Mouse (Mus musculus): ENCODE data around the gene Tti1. TPM values are rescaled to one million over a fixed set of nuclear protein-coding genes. Genes with fewer than 3 reads are reported as not detected.

Tti1 gene
- total and polyA plus RNA-seq, 3 experiments: 19.3 to 26.5 TPM; not detected in 1

DNA sequence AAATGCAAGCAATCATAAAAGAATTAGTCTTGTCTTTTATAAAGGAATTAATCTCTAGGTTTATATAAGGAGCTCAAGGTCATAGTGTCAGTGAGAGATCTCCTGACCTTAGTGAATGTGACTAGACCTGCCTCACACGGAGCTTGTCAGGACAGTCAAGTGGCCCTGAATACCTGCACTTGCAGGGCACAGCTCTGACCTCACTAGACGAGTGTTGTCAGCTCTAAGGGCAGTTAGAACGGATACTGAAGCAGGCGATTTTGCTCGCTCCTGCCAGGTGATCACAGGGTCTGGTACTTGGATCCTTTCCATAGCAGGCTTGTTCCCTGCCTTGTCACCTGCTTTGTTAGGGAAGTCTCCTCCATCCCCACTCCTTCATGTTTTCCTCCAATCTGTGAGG is 36.8 kb upstream of the Tti1 start:
- Histone ChIP-seq H3K4me1 (ENCODE audit: control insufficient read depth in 1 of 2, insufficient read depth in 2 of 2, low read length in 2 of 2) (peaks cover 0 to 5% of the 10 kb centered on the region in 2 experiments; a peak in 2 of 4 replicates), H3K9me3 (replicated peaks; ENCODE audit: insufficient read depth, low read length) (no peaks in the 10 kb centered on the region), H3K36me3 (ENCODE audit: control insufficient read depth in 1 of 2, insufficient read depth in 2 of 2, low read length in 2 of 2) (peaks cover 10 to 15% of the 10 kb centered on the region in 2 experiments), H3K27ac (ENCODE audit: control insufficient read depth, low read depth, low read length) (no peak overlapping the region), H3K27me3 (ENCODE audit: control insufficient read depth in 1 of 2, insufficient read depth in 2 of 2, low read length in 2 of 2) (no peaks in the 10 kb centered on the region), H3K4me3 (ENCODE audit: control insufficient read depth in 1 of 2, insufficient read depth in 1 of 2, low read depth in 2 of 2, low read length in 2 of 2) (no peak overlapping the region), H3K9ac (ENCODE audit: control insufficient read depth, low read depth, low read length, poor library complexity, severe bottlenecking) (no peak overlapping the region), H3K79me2 (ENCODE audit: control insufficient read depth, insufficient read depth, low read length, poor library complexity) (no peaks in the 10 kb centered on the region)
- no peak for DNase-seq (ENCODE audit: low read depth, low spot score)
- TF ChIP-seq MAX (IDR thresholded peaks at IDR 0.05; ENCODE audit: low read length): no peak
- TF ChIP-seq USF2 (IDR thresholded peaks at IDR 0.05; ENCODE audit: borderline replicate concordance in 1 of 2, insufficient read depth in 1 of 2, low read depth in 1 of 2, low read length in 2 of 2): no peak
- no peak for TF ChIP-seq SMC3 (IDR thresholded peaks at IDR 0.05; ENCODE audit: low read depth, low read length)
- TF ChIP-seq SIN3A (IDR thresholded peaks at IDR 0.05; ENCODE audit: low read length): no peak
- no peak for TF ChIP-seq MAZ (IDR thresholded peaks at IDR 0.05; ENCODE audit: low read depth, low read length)
- no peak for TF ChIP-seq USF1 (IDR thresholded peaks at IDR 0.05; ENCODE audit: low read depth, low read length)
- no peak for TF ChIP-seq POLR2A (IDR thresholded peaks at IDR 0.05; ENCODE audit: control insufficient read depth in 1 of 2, insufficient read depth in 1 of 2, low read depth in 1 of 2, low read length in 2 of 2, poor library complexity in 1 of 2)
- no peak for TF ChIP-seq MXI1 (IDR thresholded peaks at IDR 0.05; ENCODE audit: low read depth, low read length)
- TF ChIP-seq RCOR1 (IDR thresholded peaks at IDR 0.05; ENCODE audit: low read depth, low read length): no peak
- no peak for TF ChIP-seq ELF1 (IDR thresholded peaks at IDR 0.05; ENCODE audit: low read depth, low read length)
- no peak for TF ChIP-seq CTCF (IDR thresholded peaks at IDR 0.05 in 2 of 3, conservative IDR thresholded peaks at IDR 0.05 in 1 of 3; ENCODE audit: control insufficient read depth in 1 of 3, insufficient read depth in 1 of 3, low read depth in 2 of 3, low read length in 3 of 3, poor library complexity in 1 of 3, severe bottlenecking in 1 of 3)
- no peak for TF ChIP-seq TCF12 (IDR thresholded peaks at IDR 0.05; ENCODE audit: low read depth, low read length)
- no peak for TF ChIP-seq NRF1 (IDR thresholded peaks at IDR 0.05; ENCODE audit: insufficient read depth, low read depth, low read length, poor library complexity, severe bottlenecking)
- TF ChIP-seq MYC (IDR thresholded peaks at IDR 0.05; ENCODE audit: low read depth, low read length): no peak
- no peak for TF ChIP-seq BHLHE40 (IDR thresholded peaks at IDR 0.05; ENCODE audit: borderline replicate concordance, low read depth, low read length)
- TF ChIP-seq GATA1 (IDR thresholded peaks at IDR 0.05; ENCODE audit: low read depth, low read length): no peak
- TF ChIP-seq CHD2 (IDR thresholded peaks at IDR 0.05; ENCODE audit: low read length): no peak
- TF ChIP-seq TBP (IDR thresholded peaks at IDR 0.05; ENCODE audit: low read depth, low read length): no peak
- no peak for TF ChIP-seq ETS1 (IDR thresholded peaks at IDR 0.05; ENCODE audit: low read depth, low read length)

DNA sequence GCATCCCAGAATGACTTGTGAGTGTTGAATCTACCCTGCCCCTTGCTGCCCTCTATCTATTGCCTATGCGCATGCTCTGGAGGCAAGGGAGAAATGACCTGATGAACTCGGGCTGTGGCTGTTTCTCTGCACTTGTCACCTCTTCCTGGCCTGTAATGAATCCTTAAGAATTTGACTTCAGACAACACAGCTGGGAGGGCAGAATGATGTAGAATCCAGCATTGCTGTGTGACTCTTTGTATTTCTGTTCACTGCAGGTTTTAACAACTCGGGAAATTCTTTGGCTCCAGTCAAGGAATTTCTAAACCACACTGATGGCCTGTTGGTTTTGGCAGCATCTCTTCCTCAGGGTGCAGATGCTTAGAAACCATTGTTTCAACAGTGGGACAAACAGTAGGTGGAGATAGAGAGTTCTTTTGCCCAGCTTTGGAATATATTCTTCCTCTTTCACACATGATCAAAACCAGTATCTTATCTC is 36.4 kb upstream of the Tti1 start:
- peak; percentile 62 for DNase-seq (ENCODE audit: low read depth, low spot score)
- Histone ChIP-seq H3K36me3 (ENCODE audit: control insufficient read depth in 1 of 2, insufficient read depth in 2 of 2, low read length in 2 of 2) (peaks cover 10 to 14% of the 10 kb centered on the region in 2 experiments), H3K4me3 (ENCODE audit: control insufficient read depth in 1 of 2, insufficient read depth in 1 of 2, low read depth in 2 of 2, low read length in 2 of 2) (no peak overlapping the region), H3K27ac (ENCODE audit: control insufficient read depth, low read depth, low read length) (no peak overlapping the region), H3K4me1 (ENCODE audit: control insufficient read depth in 1 of 2, insufficient read depth in 2 of 2, low read length in 2 of 2) (peaks cover 0 to 6% of the 10 kb centered on the region in 2 experiments; a peak in 2 of 4 replicates), H3K27me3 (ENCODE audit: control insufficient read depth in 1 of 2, insufficient read depth in 2 of 2, low read length in 2 of 2) (no peaks in the 10 kb centered on the region), H3K9me3 (replicated peaks; ENCODE audit: insufficient read depth, low read length) (no peaks in the 10 kb centered on the region), H3K9ac (ENCODE audit: control insufficient read depth, low read depth, low read length, poor library complexity, severe bottlenecking) (no peak overlapping the region), H3K79me2 (ENCODE audit: control insufficient read depth, insufficient read depth, low read length, poor library complexity) (no peaks in the 10 kb centered on the region)
- TF ChIP-seq ZKSCAN1 (IDR thresholded peaks at IDR 0.05; ENCODE audit: low read depth, low read length) (no peak), CHD1 (IDR thresholded peaks at IDR 0.05; ENCODE audit: low read depth, low read length) (no peak), MAFK (IDR thresholded peaks at IDR 0.05; ENCODE audit: borderline replicate concordance, low read depth, low read length) (no peak), MYB (IDR thresholded peaks at IDR 0.05; ENCODE audit: low read depth, low read length) (no peak), NELFE (IDR thresholded peaks at IDR 0.05; ENCODE audit: low read depth, low read length) (no peak), JUND (IDR thresholded peaks at IDR 0.05; ENCODE audit: low read depth, low read length) (no peak), TBP (IDR thresholded peaks at IDR 0.05; ENCODE audit: low read depth, low read length) (no peak), POLR2AphosphoS2 (IDR thresholded peaks at IDR 0.05; ENCODE audit: low read length) (no peak), RAD21 (IDR thresholded peaks at IDR 0.05; ENCODE audit: low read depth, low read length) (peak; percentile 46), ETS1 (IDR thresholded peaks at IDR 0.05; ENCODE audit: low read depth, low read length) (no peak), MXI1 (IDR thresholded peaks at IDR 0.05; ENCODE audit: low read depth, low read length) (no peak), GABPA (IDR thresholded peaks at IDR 0.05; ENCODE audit: low read depth, low read length) (no peak), USF1 (IDR thresholded peaks at IDR 0.05; ENCODE audit: low read depth, low read length) (no peak), KAT2A (conservative IDR thresholded peaks at IDR 0.05; ENCODE audit: low read depth, low read length) (no peak), RCOR1 (IDR thresholded peaks at IDR 0.05; ENCODE audit: low read depth, low read length) (no peak), MYC (IDR thresholded peaks at IDR 0.05; ENCODE audit: low read depth, low read length) (no peak), ZMIZ1 (IDR thresholded peaks at IDR 0.05; ENCODE audit: low read depth, low read length) (no peak), MEF2A (IDR thresholded peaks at IDR 0.05; ENCODE audit: extremely low read depth, insufficient replicate concordance, low read depth, low read length, poor library complexity, severe bottlenecking) (no peak), SMC3 (IDR thresholded peaks at IDR 0.05; ENCODE audit: low read depth, low read length) (peak; percentile 70), GATA1 (IDR thresholded peaks at IDR 0.05; ENCODE audit: low read depth, low read length) (peak; percentile 58; the same call in 1 of the 2 replicates)

Data from MEL (cell line).